Mouse (Mus musculus): ENCODE measurements around the gene Mrln. TPM values are rescaled to one million over a fixed set of nuclear protein-coding genes. Genes with fewer than 3 reads are reported as not detected.

Mrln gene
- polyA plus RNA-seq, 1 experiment: 1.0 TPM

- no peak for DNase-seq (ENCODE audit: low read depth)
Observed at GRCm38 (mm10) chr10:70255601-70256210, 51.2 kb downstream of the Mrln start.

DNA sequence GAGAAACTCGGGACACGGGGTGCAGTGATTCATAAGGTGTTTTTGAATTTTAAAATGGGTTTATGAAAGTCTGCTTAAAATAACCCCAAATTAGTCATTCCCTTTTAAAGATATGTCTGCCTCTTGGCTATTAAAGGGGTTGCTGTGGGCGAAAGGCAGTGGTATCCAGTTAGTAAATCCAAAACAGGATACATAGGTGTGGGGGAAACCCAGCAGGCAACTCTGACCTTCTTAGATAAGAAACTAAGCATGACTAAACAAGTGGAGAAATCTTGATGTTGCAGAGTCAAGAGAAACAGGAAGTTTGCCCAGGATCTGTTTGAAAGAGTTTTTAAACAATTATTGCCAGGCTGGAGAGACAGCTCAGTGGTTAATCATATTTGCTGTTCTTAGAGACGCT lies 52.6 kb downstream of the Mrln start:
- DNase-seq (ENCODE audit: low read depth): no peak

GRCm38 (mm10) chr10:70260904-70261303 lies 56.4 kb downstream of the Mrln start:
- DNase-seq (ENCODE audit: low read depth): no peak

GRCm38 (mm10) chr10:70262051-70262450 lies 57.6 kb downstream of the Mrln start:
- DNase-seq (ENCODE audit: low read depth): no peak

- DNase-seq (ENCODE audit: low read depth): peak; percentile 97
Observed at GRCm38 (mm10) chr10:70263681-70264189, 59.3 kb downstream of the Mrln start.

GRCm38 (mm10) chr10:70264337-70265036 lies 60.0 kb downstream of the Mrln start:
- no peak for DNase-seq (ENCODE audit: low read depth)

DNA sequence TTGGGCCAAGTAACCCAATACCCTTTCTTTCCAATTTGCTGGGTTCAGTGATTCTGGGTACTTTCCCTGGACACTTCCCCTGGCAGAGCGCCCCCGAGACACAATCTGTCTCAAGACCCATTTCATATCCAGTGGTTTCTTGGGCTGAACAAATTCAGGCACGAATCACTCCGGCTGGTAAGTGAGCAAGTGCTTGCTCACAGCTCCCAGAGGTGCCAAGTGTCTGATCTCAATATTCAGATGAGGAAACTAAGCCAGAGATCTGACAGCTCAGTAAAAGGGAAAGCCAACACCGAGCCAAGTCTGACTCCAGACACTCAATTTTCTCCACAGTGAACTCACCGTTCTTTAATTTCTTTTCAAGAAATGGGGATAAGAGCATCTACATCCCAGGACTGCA lies 62.0 kb downstream of the Mrln start:
- DNase-seq (ENCODE audit: low read depth): no peak

DNA sequence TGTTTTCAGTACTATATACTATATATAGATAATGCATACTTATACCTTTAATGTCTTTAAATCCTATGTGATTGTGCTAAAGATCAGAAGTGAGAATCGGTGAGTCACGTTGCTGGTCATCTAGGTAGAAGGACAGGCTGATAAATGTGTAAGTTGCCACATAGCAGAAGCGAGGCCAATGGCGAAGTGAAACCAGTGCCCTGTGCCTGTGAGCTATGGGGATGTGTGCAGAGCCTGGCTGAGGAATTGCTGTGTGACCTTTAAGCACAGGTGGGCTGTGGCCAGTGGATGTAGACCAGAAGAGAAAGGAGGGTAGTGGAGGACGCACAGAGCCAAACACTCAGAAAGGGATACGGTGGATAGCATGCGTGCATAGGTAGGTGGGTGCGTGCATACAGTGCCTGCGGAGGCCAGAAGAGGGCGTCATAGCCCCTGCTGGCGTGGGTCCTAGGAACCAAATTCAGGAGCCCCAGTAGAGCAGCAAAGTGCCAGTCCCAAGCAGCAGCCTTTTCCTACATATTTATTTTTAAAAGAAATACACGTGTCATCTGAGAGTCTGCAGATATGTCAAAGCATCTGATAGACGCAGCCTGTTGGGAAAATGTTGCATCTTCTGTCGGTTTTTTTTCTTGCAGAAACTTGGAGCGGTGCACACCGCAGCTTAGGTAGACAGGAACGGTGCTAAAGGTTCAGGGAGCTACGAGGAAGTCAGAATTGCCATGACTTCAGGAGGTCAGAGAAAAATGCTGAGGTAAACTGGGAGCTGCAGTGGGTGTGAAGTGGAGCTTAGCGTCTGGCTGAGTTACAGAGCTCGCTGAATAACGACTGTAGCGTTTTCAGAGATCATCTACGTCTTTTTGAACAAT lies 64.3 kb downstream of the Mrln start:
- no peak for DNase-seq (ENCODE audit: low read depth)

Other genes with a start within 250 kb of the Mrln start
- gene Ccdc6, start 107.5 kb upstream of the Mrln start, polyA plus RNA-seq (2012; rRNA removed): 28.7 and 31.8 TPM in 2 replicates
- 5.0 and 6.0 TPM in 2 replicates for gene Slc16a9, start 40.4 kb downstream of the Mrln start, polyA plus RNA-seq (2012; rRNA removed)
- 2.2 and 3.9 TPM in 2 replicates for gene Fam13c, start 235.8 kb downstream of the Mrln start, polyA plus RNA-seq (2012; rRNA removed)

Measured in gonadal fat pad, adult 2 months (tissue).